Mouse (Mus musculus) ES-E14 (cell line): ENCODE results near the gene Mapk3.

Experiments used
- CHD2 ChIP-seq: IDR thresholded peaks from 2 replicates; pipeline ENCODE4 v1.6.1; 2014; ENCODE audit warnings: mild to moderate bottlenecking, low read depth, low read length, inconsistent platforms
- HCFC1 ChIP-seq: IDR thresholded peaks from 2 replicates; pipeline ENCODE4 v1.6.1; 2012; ENCODE audit warnings: low read length, inconsistent platforms, borderline replicate concordance; ENCODE audit not compliant: insufficient read depth

DNA sequence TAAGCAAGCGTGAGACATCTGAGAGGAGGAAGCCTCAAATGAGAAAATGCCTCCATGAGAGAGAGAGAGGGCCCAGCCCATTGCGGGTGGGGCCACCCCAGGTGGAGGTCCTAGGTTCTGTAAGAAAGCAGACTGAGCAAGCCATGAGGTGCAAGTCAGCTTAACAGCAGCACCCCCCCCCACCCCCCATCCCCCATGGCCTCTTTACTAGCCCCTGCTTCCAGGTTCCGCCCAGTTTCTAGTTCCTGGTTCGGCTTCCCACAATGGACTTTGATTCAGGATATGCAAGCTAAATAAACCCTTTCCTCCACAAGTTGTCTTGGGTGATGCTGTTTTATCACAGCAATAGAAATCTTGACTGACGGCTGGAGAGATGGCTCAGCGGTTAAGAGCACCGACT is 10.6 kb upstream of the Mapk3 start:
- TF ChIP-seq HCFC1 (no peak), CHD2 (no peak)
